In genomic region chr15:83478096-83478495, GRCm38 (mm10) we compare ENCODE assay signal across 25 mouse cellular contexts. TPM values are rescaled to one million over a fixed set of nuclear protein-coding genes. Genes with fewer than 3 reads are reported as not detected.
DNase-seq lines count a peak whose midpoint lies in the region; ATAC-seq lines count a peak whose summit lies in the region.
"Had no signal": no experiment of that assay in that cellular context is flagged by ENCODE, and none has a peak within 500 bp of the region (broad histone marks: within the 10 kb centered on the region; RNA-seq: fewer than 3 reads in every experiment).

No protein-coding gene starts in this region.

- H3K4me1 ChIP-seq in kidney, embryonic 14.5 days (ENCODE audit: control insufficient read depth, insufficient read depth, low read length): peaks cover 8% of the 10 kb centered on the region; the same call in 1 of the 2 replicates
- peaks cover 22% of the 10 kb centered on the region for H3K4me1 ChIP-seq in kidney, embryonic 15.5 days
- H3K4me1 ChIP-seq: forebrain, embryonic 13.5 days; forebrain, embryonic 15.5 days had no signal

- peak; percentile 47 for DNase-seq in kidney, adult 11 months
- peak; percentile 59 for DNase-seq in kidney, adult 9 months
- peak; percentile 56 to 63 for DNase-seq in kidney, postnatal 36 days
- DNase-seq in kidney, postnatal 14 days: no peak
- peak; percentile 26 for DNase-seq in yolk sac, embryonic 10.5 days (ENCODE audit: low spot score)
- no peak for DNase-seq in cerebellum, postnatal 4 days (ENCODE audit: low spot score in 2 of 2)
- DNase-seq: adrenal gland, adult 2 months; adrenal gland, postnatal 10 days; adrenal gland, postnatal 25 days; B cell, adult 2 months; cerebellum, adult 11 months; cerebellum, adult 18-20 months; cerebellum, adult 8-10 months; cerebellum, adult 9-11 months; cerebellum, postnatal 14 days; cerebellum, postnatal 36 days had no signal

- H3K9ac ChIP-seq in kidney, embryonic 14.5 days (ENCODE audit: low read depth, low read length): no peak overlapping the region
- no peak overlapping the region for H3K9ac ChIP-seq in kidney, embryonic 15.5 days
- H3K9ac ChIP-seq: embryonic facial prominence, embryonic 12.5 days; forebrain, embryonic 13.5 days; forebrain, embryonic 15.5 days had no signal

- H3K4me3 ChIP-seq in kidney, embryonic 14.5 days (ENCODE audit: low read length): no peak overlapping the region
- H3K4me3 ChIP-seq in kidney, embryonic 15.5 days (replicated peaks): no peak overlapping the region
- H3K4me3 ChIP-seq: embryonic facial prominence, embryonic 10.5 days; embryonic facial prominence, embryonic 12.5 days; forebrain, embryonic 13.5 days; forebrain, embryonic 15.5 days had no signal

- WGBS in kidney, embryonic 14.5 days: 68% methylated on average over 3 of the region's 3 CpGs
- 60% methylated on average over 3 of the region's 3 CpGs for WGBS in kidney, embryonic 15.5 days

- no peak for ATAC-seq in kidney, embryonic 14.5 days (ENCODE audit: low FRiP score, low TSS enrichment)
- ATAC-seq in kidney, embryonic 15.5 days (replicated peaks; ENCODE audit: low FRiP score): no peak
- ATAC-seq: CD4-positive, CD25-positive, alpha-beta regulatory T cell, adult 4 months; forebrain, embryonic 13.5 days; forebrain, embryonic 15.5 days had no signal

- H3K9me3 ChIP-seq in kidney, embryonic 14.5 days (ENCODE audit: control insufficient read depth, low read length): no peaks in the 10 kb centered on the region
- no peaks in the 10 kb centered on the region for H3K9me3 ChIP-seq in kidney, embryonic 15.5 days (replicated peaks)
- H3K9me3 ChIP-seq: embryonic facial prominence, embryonic 10.5 days; embryonic facial prominence, embryonic 12.5 days; forebrain, embryonic 13.5 days; forebrain, embryonic 15.5 days; G1E had no signal

- no peaks in the 10 kb centered on the region for H3K36me3 ChIP-seq in kidney, embryonic 14.5 days (ENCODE audit: control insufficient read depth, insufficient read depth, low read length)
- no peaks in the 10 kb centered on the region for H3K36me3 ChIP-seq in kidney, embryonic 15.5 days
- H3K36me3 ChIP-seq: embryonic facial prominence, embryonic 10.5 days; embryonic facial prominence, embryonic 12.5 days; forebrain, embryonic 15.5 days; G1E had no signal

- no peaks in the 10 kb centered on the region for H3K27me3 ChIP-seq in kidney, embryonic 14.5 days (ENCODE audit: control insufficient read depth, insufficient read depth, low read length)
- no peaks in the 10 kb centered on the region for H3K27me3 ChIP-seq in kidney, embryonic 15.5 days
- H3K27me3 ChIP-seq: CH12.LX; embryonic facial prominence, embryonic 12.5 days; forebrain, embryonic 13.5 days; forebrain, embryonic 15.5 days had no signal

- no peak overlapping the region for H3K4me2 ChIP-seq in kidney, embryonic 14.5 days (replicated peaks; ENCODE audit: low read depth, low read length)
- H3K4me2 ChIP-seq in kidney, embryonic 15.5 days: no peak overlapping the region
- H3K4me2 ChIP-seq: embryonic facial prominence, embryonic 12.5 days; forebrain, embryonic 13.5 days; forebrain, embryonic 15.5 days had no signal

- H3K27ac ChIP-seq in kidney, embryonic 14.5 days (ENCODE audit: low read depth, low read length): no peak overlapping the region
- no peak overlapping the region for H3K27ac ChIP-seq in kidney, embryonic 15.5 days
- H3K27ac ChIP-seq: embryonic facial prominence, embryonic 10.5 days; embryonic facial prominence, embryonic 12.5 days; forebrain, embryonic 13.5 days; forebrain, embryonic 15.5 days had no signal

RNA-seq across cellular contexts. Expression of gene Pacsin2, which starts 13.7 kb away (rescaled TPM):
- polyA plus RNA-seq in kidney, embryonic 14.5 days (2014; fragmentation: Nextera tagmentation; extraction: Ambion mirVana): 37.9 and 64.2 TPM in 2 replicates
- polyA plus RNA-seq in kidney, embryonic 15.5 days (2015; fragmentation: Nextera tagmentation; extraction: Ambion mirVana): 74.6 and 76.4 TPM in 2 replicates

RNA-seq across cellular contexts. Expression of gene Ttll1, which starts 32.6 kb away (rescaled TPM):
- polyA plus RNA-seq in kidney, embryonic 14.5 days (2014; fragmentation: Nextera tagmentation; extraction: Ambion mirVana): 14.8 and 19.8 TPM in 2 replicates
- 25.3 and 28.7 TPM in 2 replicates for polyA plus RNA-seq in kidney, embryonic 15.5 days (2015; fragmentation: Nextera tagmentation; extraction: Ambion mirVana)

RNA-seq across cellular contexts. Expression of gene Bik, which starts 48.6 kb away (rescaled TPM):
- polyA plus RNA-seq in kidney, embryonic 14.5 days (2014; fragmentation: Nextera tagmentation; extraction: Ambion mirVana): 12.3 and 12.6 TPM in 2 replicates
- 10.6 and 11.0 TPM in 2 replicates for polyA plus RNA-seq in kidney, embryonic 15.5 days (2015; fragmentation: Nextera tagmentation; extraction: Ambion mirVana)
- polyA plus RNA-seq: G1E had no signal

Comparison
In these comparisons a context has a peak if more than half of its experiments do, and no peak if none do; other contexts are left out.
1. DNase-seq: peak in kidney, adult 11 months (single experiment), kidney, adult 9 months (single experiment), kidney, postnatal 36 days (2 of 2) and yolk sac, embryonic 10.5 days (single experiment); none in kidney, postnatal 14 days (single experiment) and cerebellum, postnatal 4 days (0 of 2).